Mouse (Mus musculus): ENCODE data around the gene Slc12a7. TPM values are rescaled to one million over a fixed set of nuclear protein-coding genes. Genes with fewer than 3 reads are reported as not detected.

The Slc12a7 gene
- polyA plus RNA-seq (2016; fragmentation: Nextera tagmentation; extraction: Ambion mirVana) = 38.7 and 39.0 TPM in 2 replicates

- no peak within 1 kb of the TSS for H3K27ac ChIP-seq (replicated peaks)
- peak; percentile 74 for ATAC-seq (ENCODE audit: low FRiP score, low read depth)
These were observed at the start of gene Slc12a7 for GRCm38 (mm10) chr13:73732742-73733700. Gene Slc12a7 (plus strand): TSS chr13:73733094.

GRCm38 (mm10) chr13:73683682-73684081, 49.2 kb upstream of the Slc12a7 start:
- 91% methylated on average over 11 of the region's 11 CpGs for WGBS
- Histone ChIP-seq H3K4me2 (replicated peaks) (no peak overlapping the region), H3K27ac (replicated peaks) (no peak overlapping the region), H3K36me3 (no peaks in the 10 kb centered on the region), H3K4me1 (no peaks in the 10 kb centered on the region), H3K9ac (replicated peaks) (no peak overlapping the region), H3K4me3 (no peak overlapping the region), H3K27me3 (no peaks in the 10 kb centered on the region), H3K9me3 (no peaks in the 10 kb centered on the region)
- no peak for ATAC-seq (ENCODE audit: low FRiP score, low read depth)

More at GRCm38 (mm10) chr13:73732742-73733700, at the start of gene Slc12a7:
- H3K4me1 ChIP-seq = peaks cover 12% of the 10 kb centered on the region
- H3K4me2 ChIP-seq (replicated peaks) = peak within 1 kb of the TSS; percentile 72
- peaks cover 40% of the 10 kb centered on the region for H3K27me3 ChIP-seq
- H3K36me3 ChIP-seq = no peaks in the 10 kb centered on the region
- peak within 1 kb of the TSS; percentile 21; the same call in 1 of the 2 replicates for H3K9ac ChIP-seq (replicated peaks)
- no peaks in the 10 kb centered on the region for H3K9me3 ChIP-seq
- WGBS = 4% methylated on average over 47 of the region's 48 CpGs
- H3K4me3 ChIP-seq = peak within 1 kb of the TSS; percentile 41

- H3K9me3 ChIP-seq = no peaks in the 10 kb centered on the region
- H3K4me1 ChIP-seq = no peaks in the 10 kb centered on the region
- no peak overlapping the region for H3K4me2 ChIP-seq (replicated peaks)
- H3K4me3 ChIP-seq = no peak overlapping the region
- ATAC-seq (ENCODE audit: low FRiP score, low read depth) = no peak
- H3K27ac ChIP-seq (replicated peaks) = no peak overlapping the region
- no peaks in the 10 kb centered on the region for H3K27me3 ChIP-seq
- no peak overlapping the region for H3K9ac ChIP-seq (replicated peaks)
- 80% methylated on average over 1 of the region's 1 CpGs for WGBS
- H3K36me3 ChIP-seq = no peaks in the 10 kb centered on the region
These were observed 48.5 kb upstream of the Slc12a7 start for GRCm38 (mm10) chr13:73684412-73684811.

GRCm38 (mm10) chr13:73685502-73685901, 47.4 kb upstream of the Slc12a7 start:
- Histone ChIP-seq H3K9ac (replicated peaks) (no peak overlapping the region), H3K9me3 (no peaks in the 10 kb centered on the region), H3K4me2 (replicated peaks) (no peak overlapping the region), H3K4me3 (no peak overlapping the region), H3K27me3 (no peaks in the 10 kb centered on the region), H3K27ac (replicated peaks) (no peak overlapping the region), H3K36me3 (no peaks in the 10 kb centered on the region), H3K4me1 (no peaks in the 10 kb centered on the region)
- ATAC-seq (ENCODE audit: low FRiP score, low read depth) = no peak
- WGBS = 88% methylated on average over 6 of the region's 6 CpGs

GRCm38 (mm10) chr13:73687601-73688000, 45.3 kb upstream of the Slc12a7 start:
- Histone ChIP-seq H3K4me3 (no peak overlapping the region), H3K36me3 (no peaks in the 10 kb centered on the region), H3K9me3 (no peaks in the 10 kb centered on the region), H3K4me2 (replicated peaks) (no peak overlapping the region), H3K27ac (replicated peaks) (no peak overlapping the region), H3K9ac (replicated peaks) (no peak overlapping the region), H3K4me1 (0 out of 2 replicates have a peak, but pooled peaks cover 2% of the 10 kb centered on the region), H3K27me3 (no peaks in the 10 kb centered on the region)
- WGBS = 77% methylated on average over 3 of the region's 3 CpGs
- no peak for ATAC-seq (ENCODE audit: low FRiP score, low read depth)

- no peaks in the 10 kb centered on the region for H3K9me3 ChIP-seq
- no peak overlapping the region for H3K4me2 ChIP-seq (replicated peaks)
- no peak overlapping the region for H3K4me3 ChIP-seq
- no peak overlapping the region for H3K27ac ChIP-seq (replicated peaks)
- no peaks in the 10 kb centered on the region for H3K36me3 ChIP-seq
- no peak for ATAC-seq (ENCODE audit: low FRiP score, low read depth)
- no peaks in the 10 kb centered on the region for H3K27me3 ChIP-seq
- H3K9ac ChIP-seq (replicated peaks) = no peak overlapping the region
- whole genome bisulfite sequencing = 66% methylated on average over 4 of the region's 4 CpGs
- 0 out of 2 replicates have a peak, but pooled peaks cover 2% of the 10 kb centered on the region for H3K4me1 ChIP-seq
These were observed 44.0 kb upstream of the Slc12a7 start for GRCm38 (mm10) chr13:73688934-73689333.

- peak; percentile 87 for ATAC-seq (ENCODE audit: low FRiP score, low read depth)
- no peaks in the 10 kb centered on the region for H3K27me3 ChIP-seq
- H3K4me1 ChIP-seq = 0 out of 2 replicates have a peak, but pooled peaks cover 2% of the 10 kb centered on the region
- no peaks in the 10 kb centered on the region for H3K9me3 ChIP-seq
- H3K4me3 ChIP-seq = no peak overlapping the region
- H3K9ac ChIP-seq (replicated peaks) = no peak overlapping the region
- no peaks in the 10 kb centered on the region for H3K36me3 ChIP-seq
- H3K27ac ChIP-seq (replicated peaks) = no peak overlapping the region
- no peak overlapping the region for H3K4me2 ChIP-seq (replicated peaks)
- 31% methylated on average over 10 of the region's 10 CpGs for WGBS
These were observed 40.5 kb upstream of the Slc12a7 start for GRCm38 (mm10) chr13:73692249-73692868.

- Histone ChIP-seq H3K27ac (replicated peaks) (no peak overlapping the region), H3K36me3 (no peaks in the 10 kb centered on the region), H3K9me3 (no peaks in the 10 kb centered on the region), H3K4me2 (replicated peaks) (no peak overlapping the region), H3K4me1 (0 out of 2 replicates have a peak, but pooled peaks cover 2% of the 10 kb centered on the region), H3K4me3 (no peak overlapping the region), H3K9ac (replicated peaks) (no peak overlapping the region), H3K27me3 (no peaks in the 10 kb centered on the region)
- ATAC-seq (ENCODE audit: low FRiP score, low read depth) = no peak
- WGBS = 71% methylated on average over 2 of the region's 2 CpGs
These were observed 39.6 kb upstream of the Slc12a7 start for GRCm38 (mm10) chr13:73693333-73693732.

GRCm38 (mm10) chr13:73694972-73695371, 37.9 kb upstream of the Slc12a7 start:
- no peak for ATAC-seq (ENCODE audit: low FRiP score, low read depth)
- Histone ChIP-seq H3K4me2 (replicated peaks) (no peak overlapping the region), H3K4me3 (no peak overlapping the region), H3K27ac (replicated peaks) (no peak overlapping the region), H3K4me1 (0 out of 2 replicates have a peak, but pooled peaks cover 2% of the 10 kb centered on the region), H3K27me3 (no peaks in the 10 kb centered on the region), H3K9me3 (no peaks in the 10 kb centered on the region), H3K9ac (replicated peaks) (no peak overlapping the region), H3K36me3 (no peaks in the 10 kb centered on the region)
- 91% methylated on average over 1 of the region's 1 CpGs for WGBS

GRCm38 (mm10) chr13:73696529-73696928, 36.4 kb upstream of the Slc12a7 start:
- WGBS = 75% methylated on average over 3 of the region's 3 CpGs
- Histone ChIP-seq H3K4me3 (no peak overlapping the region), H3K4me2 (replicated peaks) (no peak overlapping the region), H3K9ac (replicated peaks) (no peak overlapping the region), H3K27ac (replicated peaks) (no peak overlapping the region), H3K36me3 (no peaks in the 10 kb centered on the region), H3K27me3 (no peaks in the 10 kb centered on the region), H3K4me1 (0 out of 2 replicates have a peak, but pooled peaks cover 2% of the 10 kb centered on the region), H3K9me3 (no peaks in the 10 kb centered on the region)
- no peak for ATAC-seq (ENCODE audit: low FRiP score, low read depth)

- Histone ChIP-seq H3K27ac (replicated peaks) (no peak overlapping the region), H3K9ac (replicated peaks) (no peak overlapping the region), H3K4me3 (no peak overlapping the region), H3K9me3 (no peaks in the 10 kb centered on the region), H3K4me2 (replicated peaks) (no peak overlapping the region), H3K36me3 (no peaks in the 10 kb centered on the region), H3K27me3 (no peaks in the 10 kb centered on the region), H3K4me1 (no peaks in the 10 kb centered on the region)
- WGBS = 89% methylated on average over 6 of the region's 6 CpGs
- no peak for ATAC-seq (ENCODE audit: low FRiP score, low read depth)
These were observed 33.2 kb upstream of the Slc12a7 start for GRCm38 (mm10) chr13:73699714-73700113.

- H3K27me3 ChIP-seq = no peaks in the 10 kb centered on the region
- WGBS = 91% methylated on average over 12 of the region's 12 CpGs
- H3K9ac ChIP-seq (replicated peaks) = no peak overlapping the region
- H3K4me3 ChIP-seq = no peak overlapping the region
- no peak overlapping the region for H3K27ac ChIP-seq (replicated peaks)
- H3K9me3 ChIP-seq = no peaks in the 10 kb centered on the region
- H3K4me2 ChIP-seq (replicated peaks) = no peak overlapping the region
- no peaks in the 10 kb centered on the region for H3K36me3 ChIP-seq
- no peak for ATAC-seq (ENCODE audit: low FRiP score, low read depth)
- H3K4me1 ChIP-seq = no peaks in the 10 kb centered on the region
These were observed 32.3 kb upstream of the Slc12a7 start for GRCm38 (mm10) chr13:73700554-73700953.
